Mouse (Mus musculus) lung, postnatal 0 days (tissue): ENCODE measurements around the gene Kdm1a.

Experiments used
- CTCF ChIP-seq: IDR thresholded peaks from 2 replicates; pipeline ENCODE4 v1.5.1; 2016; ENCODE audit warnings: antibody characterized with exemption, mild to moderate bottlenecking
- EP300 ChIP-seq: IDR thresholded peaks from 2 replicates; pipeline ENCODE4 v1.6.1; 2016; ENCODE audit warnings: antibody characterized with exemption, mild to moderate bottlenecking, control low read depth

DNA sequence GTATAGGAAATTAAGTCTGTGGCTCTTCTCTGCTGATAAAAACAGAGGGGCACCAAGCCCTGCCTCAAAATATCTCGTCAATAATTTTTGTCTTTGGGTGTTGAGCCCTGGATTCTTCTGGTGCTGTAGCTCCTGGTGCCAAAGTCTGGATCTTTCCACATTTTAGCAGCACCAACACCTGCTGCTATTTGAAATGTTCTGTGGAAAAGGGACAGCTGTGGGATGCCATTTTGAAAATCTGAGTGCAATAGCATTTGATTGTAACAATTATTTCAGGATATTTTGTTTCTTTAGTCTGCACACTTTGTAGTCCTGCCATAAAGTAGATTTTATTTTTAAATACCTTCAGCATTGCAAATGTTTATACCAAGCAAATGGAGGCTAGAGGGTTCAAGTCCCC, 54.8 kb downstream of the Kdm1a start:
- TF ChIP-seq CTCF (no peak), EP300 (no peak)
